Mouse (Mus musculus) CD8-positive naive resting alpha-beta T cell, adult 2 months (primary cell): ENCODE measurements around the gene Col5a2.
"Not testable (repeated sequence)": the region's sequence is repeated elsewhere in the genome, so short reads cannot be mapped to it uniquely, and the experiment has no call there.

Experiments used
- DNase-seq, 2 experiments: peaks; one replicate each; pipeline ENCODE4 v3.0.0; 2022; ENCODE audit warnings: low read depth in 2 of 2, low spot score in 2 of 2

The Col5a2 gene

GRCm38 (mm10) chr1:45502865-45503332, at the start of gene Col5a2:
Col5a2 (minus strand) TSS chr1:45503282.
- DNase-seq: no peak

- DNase-seq: no peak
These were observed 47.4 kb upstream of the Col5a2 start for GRCm38 (mm10) chr1:45550531-45550930.

DNA sequence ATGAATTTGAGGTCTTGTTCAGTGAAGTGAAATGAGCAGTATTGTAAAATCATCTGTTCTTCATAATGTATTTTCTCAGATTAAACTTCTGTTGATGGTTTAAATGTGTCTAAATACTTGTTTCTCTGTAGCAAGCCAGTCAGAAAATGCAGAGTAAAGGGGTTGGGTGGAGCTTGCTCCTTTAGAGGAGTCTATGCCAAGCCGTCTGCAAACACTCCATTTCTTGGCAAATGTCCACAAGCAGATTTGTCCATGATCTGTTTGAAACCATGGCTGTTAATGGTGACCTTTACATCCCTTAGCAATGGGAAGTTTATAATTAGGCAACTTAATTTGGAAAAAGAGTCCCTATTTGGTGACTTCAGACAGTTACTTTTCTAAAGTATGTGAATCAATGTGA, 38.8 kb upstream of the Col5a2 start:
- no peak for DNase-seq

- no peak for DNase-seq
These were observed 38.1 kb upstream of the Col5a2 start for GRCm38 (mm10) chr1:45541161-45541560.

DNA sequence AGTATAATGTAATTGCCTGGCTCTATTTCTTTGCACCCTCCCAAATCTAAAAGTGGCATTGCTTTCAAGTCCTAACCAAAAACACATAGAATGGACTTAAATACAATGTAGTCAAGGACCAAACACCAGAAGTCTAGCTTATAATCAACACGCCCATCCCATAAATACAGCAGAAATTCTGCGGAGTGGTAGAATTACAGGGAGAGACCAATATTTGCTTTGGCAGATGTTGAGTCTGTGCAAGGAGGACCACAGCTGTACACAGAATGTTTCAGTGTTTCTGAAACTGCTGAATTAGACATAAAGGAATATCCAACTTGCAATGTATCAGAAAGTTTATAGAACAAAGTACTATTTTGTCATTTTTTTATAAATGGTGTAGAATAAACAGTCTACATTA, 28.4 kb upstream of the Col5a2 start:
- DNase-seq: no peak

GRCm38 (mm10) chr1:45527476-45527875, 24.4 kb upstream of the Col5a2 start:
- DNase-seq: not testable (repeated sequence)

GRCm38 (mm10) chr1:45523601-45524000, 20.5 kb upstream of the Col5a2 start:
- DNase-seq: no peak

GRCm38 (mm10) chr1:45521486-45521885, 18.4 kb upstream of the Col5a2 start:
- no peak for DNase-seq

DNA sequence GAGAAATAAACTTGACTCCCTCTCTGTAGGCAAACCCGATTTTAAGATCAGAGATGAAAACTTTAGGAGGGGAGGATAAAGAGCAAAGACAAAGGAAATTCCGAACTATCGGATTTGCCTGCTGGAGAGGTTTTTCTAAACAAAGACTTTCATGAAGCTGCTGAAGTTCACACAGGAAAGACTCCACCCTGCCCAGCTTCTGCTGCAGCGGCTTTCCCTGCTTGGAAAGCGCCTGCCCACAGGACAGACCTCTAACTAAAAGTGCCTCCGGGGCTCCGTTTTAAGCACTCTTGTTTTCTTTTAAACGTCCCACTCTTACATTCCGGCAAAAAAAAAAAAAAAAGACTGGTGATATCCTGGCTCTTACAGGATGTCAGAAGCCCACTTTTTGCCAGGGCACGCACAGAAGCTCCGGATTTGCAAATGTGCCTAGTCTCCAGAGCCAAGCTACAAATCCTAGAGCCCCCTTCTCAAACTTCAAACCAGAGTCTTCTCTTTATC, 791 bp downstream of the Col5a2 start:
- DNase-seq: no peak

DNA sequence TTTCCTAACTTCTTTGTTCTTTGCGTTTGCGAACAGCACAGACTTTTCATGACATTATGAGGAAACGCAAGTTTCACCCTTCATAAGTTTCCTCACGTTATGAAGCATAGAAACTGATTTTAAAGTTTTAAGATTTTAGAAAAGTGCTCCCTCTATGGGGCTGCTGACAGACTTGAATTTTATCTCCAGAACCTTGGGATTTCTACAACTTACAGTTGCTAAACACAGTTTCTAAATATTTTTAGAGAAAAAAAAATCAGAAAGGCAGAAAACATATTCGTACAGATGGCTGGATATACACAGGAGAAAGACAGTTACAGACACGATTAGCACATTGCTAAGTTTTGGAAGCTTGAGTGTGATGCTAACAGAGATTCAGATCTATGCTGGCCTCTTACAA, 1.6 kb downstream of the Col5a2 start:
- no peak for DNase-seq

GRCm38 (mm10) chr1:45500456-45500855, 2.6 kb downstream of the Col5a2 start:
- no peak for DNase-seq

GRCm38 (mm10) chr1:45495025-45495424, 8.1 kb downstream of the Col5a2 start:
- DNase-seq: no peak

DNA sequence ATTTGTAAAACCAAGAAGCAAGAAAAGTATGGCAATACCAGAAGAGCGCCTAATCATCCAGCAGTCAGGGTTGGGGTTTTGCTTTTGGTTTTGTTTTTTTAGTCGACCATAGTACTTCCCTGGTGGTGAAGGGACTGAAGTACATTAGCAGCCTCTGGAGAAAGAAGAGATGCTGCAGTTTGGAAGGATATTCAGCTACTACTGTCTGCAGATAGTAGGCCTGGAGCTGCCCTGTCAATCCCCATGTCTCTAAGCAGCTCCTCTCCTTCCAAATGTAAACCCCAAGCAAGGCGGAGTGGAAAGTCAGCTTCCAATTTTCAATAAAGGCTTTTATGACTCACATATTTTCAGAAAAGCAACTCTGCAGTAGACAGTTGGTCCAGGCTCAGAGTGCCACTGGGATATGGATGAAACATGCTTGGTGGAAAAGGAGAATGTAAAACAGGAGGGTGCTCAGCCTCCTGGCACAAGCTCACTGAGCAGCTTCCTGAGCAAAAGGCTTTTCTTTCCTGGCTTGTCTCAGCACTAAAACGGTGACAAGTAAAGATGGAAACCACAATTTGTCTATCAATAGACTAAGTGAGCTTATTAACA, 10.9 kb downstream of the Col5a2 start:
- no peak for DNase-seq

DNA sequence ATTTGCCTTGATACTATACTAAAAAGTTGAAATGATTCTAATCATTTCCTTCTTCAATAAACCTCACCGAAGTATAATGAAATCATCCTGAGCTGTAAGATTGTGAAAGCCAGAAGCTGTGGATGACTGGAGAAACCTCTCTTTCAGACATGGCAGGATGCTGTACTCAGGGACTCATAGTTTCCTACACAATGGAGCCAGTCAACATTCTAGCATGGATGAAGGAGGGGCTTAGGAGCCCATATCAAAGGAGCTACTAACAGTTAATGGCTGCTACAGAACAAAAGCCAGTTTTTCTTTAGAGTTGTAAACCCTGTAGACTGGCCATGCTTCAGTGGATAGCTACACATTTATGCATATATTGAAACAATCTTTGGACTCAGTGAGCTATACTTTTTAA, 12.6 kb downstream of the Col5a2 start:
- no peak for DNase-seq

GRCm38 (mm10) chr1:45488291-45488690, 14.8 kb downstream of the Col5a2 start:
- DNase-seq: no peak

GRCm38 (mm10) chr1:45483001-45483400, 20.1 kb downstream of the Col5a2 start:
- DNase-seq: no peak

DNA sequence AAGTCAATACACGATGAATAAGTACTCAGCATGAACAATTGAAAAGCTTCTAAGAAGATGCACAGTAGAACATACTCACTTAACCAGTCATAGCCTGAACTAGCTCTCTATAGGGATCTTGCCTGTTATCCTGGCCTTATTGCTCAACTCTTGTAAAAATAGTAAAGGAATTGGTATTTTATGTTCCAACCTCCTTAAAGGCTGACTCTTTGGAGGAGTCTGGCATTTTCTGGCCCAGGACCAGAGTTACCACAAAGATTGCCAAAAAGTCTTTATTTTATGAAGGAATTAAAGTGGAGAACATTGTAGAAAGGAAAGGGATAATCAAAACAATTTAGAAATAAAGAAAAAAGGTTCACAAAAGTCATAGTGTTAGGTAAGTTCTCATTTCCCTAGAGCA, 21.2 kb downstream of the Col5a2 start:
- no peak for DNase-seq

- no peak for DNase-seq
These were observed 24.0 kb downstream of the Col5a2 start for GRCm38 (mm10) chr1:45479087-45479486.

GRCm38 (mm10) chr1:45472751-45473150, 30.3 kb downstream of the Col5a2 start:
- DNase-seq: no peak

GRCm38 (mm10) chr1:45460767-45461166, 42.3 kb downstream of the Col5a2 start:
- DNase-seq: no peak

DNA sequence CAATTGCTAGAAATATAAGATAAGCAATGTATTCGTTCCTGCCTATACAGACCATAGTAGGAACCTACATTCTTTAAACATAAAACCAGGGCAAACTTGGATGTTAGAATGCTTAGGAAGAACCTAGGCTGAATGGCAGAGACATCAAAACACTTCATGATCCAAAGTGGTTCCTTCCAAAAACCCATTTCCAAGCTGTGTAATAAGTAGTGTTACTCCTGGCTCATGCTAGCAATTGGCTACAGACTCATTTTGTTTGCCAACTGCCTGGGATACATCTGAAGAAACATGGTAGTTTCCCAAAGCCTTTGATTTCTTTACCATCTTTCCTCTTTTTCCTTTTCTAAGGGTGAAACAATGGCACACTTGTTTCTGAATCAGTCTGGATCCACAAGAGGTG, 47.3 kb downstream of the Col5a2 start:
- no peak for DNase-seq

GRCm38 (mm10) chr1:45448856-45449255, 54.2 kb downstream of the Col5a2 start:
- DNase-seq: no peak

- DNase-seq: no peak
These were observed 71.2 kb downstream of the Col5a2 start for GRCm38 (mm10) chr1:45431922-45432321.
